Mouse (Mus musculus): ENCODE results near the gene Rbm24. TPM values are rescaled to one million over a fixed set of nuclear protein-coding genes. Genes with fewer than 3 reads are reported as not detected.

Gene Rbm24
- polyA plus RNA-seq, 1 experiment: 0.27 TPM

DNA sequence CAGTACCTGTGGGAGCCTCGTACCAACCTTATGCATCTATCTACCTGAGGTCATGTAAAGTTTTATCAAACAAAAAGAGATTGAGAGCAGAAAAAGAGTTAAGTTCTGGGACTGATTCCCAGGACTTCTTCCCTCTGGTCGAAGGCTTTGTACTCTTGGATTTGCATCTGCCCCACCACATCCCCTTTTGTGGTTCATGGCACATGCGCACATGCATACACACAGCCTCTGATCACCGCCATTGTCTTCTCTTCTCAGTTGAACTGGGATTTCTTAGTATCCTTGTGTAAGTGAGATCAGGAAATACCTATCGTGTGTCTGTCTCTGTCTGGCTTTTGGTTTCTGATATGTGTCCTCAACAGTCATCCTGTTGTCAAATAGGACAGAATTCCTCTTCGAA, 20.7 kb downstream of the Rbm24 start:
- no peaks in the 10 kb centered on the region for H3K79me3 ChIP-seq (ENCODE audit: low read depth)
- no peaks in the 10 kb centered on the region for H3K79me2 ChIP-seq (ENCODE audit: control insufficient read depth, insufficient read depth)
- no peaks in the 10 kb centered on the region for H3K27me3 ChIP-seq (ENCODE audit: control insufficient read depth, insufficient read depth, insufficient read length)
- TF ChIP-seq CEBPB (IDR thresholded peaks at IDR 0.05; ENCODE audit: low read depth) (no peak), CTCF (IDR thresholded peaks at IDR 0.05; ENCODE audit: control insufficient read depth, insufficient read depth, insufficient read length) (no peak), USF1 (IDR thresholded peaks at IDR 0.05; ENCODE audit: low read depth) (no peak), MAX (IDR thresholded peaks at IDR 0.05) (no peak), MYOD1 (IDR thresholded peaks at IDR 0.05; ENCODE audit: control insufficient read depth, insufficient read length, low read depth) (no peak), FOSL1 (IDR thresholded peaks at IDR 0.05; ENCODE audit: insufficient read depth, low read length, poor library complexity, severe bottlenecking) (no peak), MYOG (IDR thresholded peaks at IDR 0.05; ENCODE audit: control insufficient read depth, extremely low read depth, insufficient read length) (no peak)
- no peaks in the 10 kb centered on the region for H3K36me3 ChIP-seq (ENCODE audit: control insufficient read depth, insufficient read depth)
- H3ac ChIP-seq (ENCODE audit: control insufficient read depth, insufficient read length, low read depth): no peak overlapping the region
- no peak overlapping the region for H3K4me3 ChIP-seq (ENCODE audit: insufficient read depth, poor library complexity, severe bottlenecking)

DNA sequence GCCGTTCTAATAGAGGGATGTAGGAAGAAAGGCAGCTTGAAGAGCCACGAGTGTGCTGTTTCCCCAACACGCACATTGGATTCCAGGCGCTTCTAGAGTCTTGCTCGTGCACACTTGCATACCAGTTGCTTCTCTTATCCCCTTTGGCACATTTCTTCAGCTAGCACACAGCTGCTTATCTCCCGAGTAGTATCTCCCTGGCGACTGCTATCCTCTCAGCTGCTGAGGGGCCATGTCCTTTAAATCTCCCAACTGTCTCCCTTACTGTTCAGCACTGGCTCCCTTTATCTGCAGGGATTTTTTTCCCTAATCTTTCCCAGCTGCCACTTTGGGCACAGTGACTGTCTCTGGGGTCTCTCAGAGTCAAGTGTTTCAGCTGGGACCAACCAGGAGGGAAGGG, 25.8 kb downstream of the Rbm24 start:
- Histone ChIP-seq H3K27me3 (ENCODE audit: control insufficient read depth, insufficient read depth, insufficient read length) (no peaks in the 10 kb centered on the region), H3K79me2 (ENCODE audit: control insufficient read depth, insufficient read depth) (no peaks in the 10 kb centered on the region), H3ac (ENCODE audit: control insufficient read depth, insufficient read length, low read depth) (no peak overlapping the region), H3K79me3 (ENCODE audit: low read depth) (no peaks in the 10 kb centered on the region), H3K4me3 (ENCODE audit: insufficient read depth, poor library complexity, severe bottlenecking) (no peak overlapping the region), H3K36me3 (ENCODE audit: control insufficient read depth, insufficient read depth) (no peaks in the 10 kb centered on the region)
- no peak for TF ChIP-seq USF1 (IDR thresholded peaks at IDR 0.05; ENCODE audit: low read depth)
- TF ChIP-seq CTCF (IDR thresholded peaks at IDR 0.05; ENCODE audit: control insufficient read depth, insufficient read depth, insufficient read length): no peak
- no peak for TF ChIP-seq MYOD1 (IDR thresholded peaks at IDR 0.05; ENCODE audit: control insufficient read depth, insufficient read length, low read depth)
- TF ChIP-seq MAX (IDR thresholded peaks at IDR 0.05): no peak
- TF ChIP-seq CEBPB (IDR thresholded peaks at IDR 0.05; ENCODE audit: low read depth): no peak
- TF ChIP-seq MYOG (IDR thresholded peaks at IDR 0.05; ENCODE audit: control insufficient read depth, extremely low read depth, insufficient read length): no peak
- TF ChIP-seq FOSL1 (IDR thresholded peaks at IDR 0.05; ENCODE audit: insufficient read depth, low read length, poor library complexity, severe bottlenecking): no peak

DNA sequence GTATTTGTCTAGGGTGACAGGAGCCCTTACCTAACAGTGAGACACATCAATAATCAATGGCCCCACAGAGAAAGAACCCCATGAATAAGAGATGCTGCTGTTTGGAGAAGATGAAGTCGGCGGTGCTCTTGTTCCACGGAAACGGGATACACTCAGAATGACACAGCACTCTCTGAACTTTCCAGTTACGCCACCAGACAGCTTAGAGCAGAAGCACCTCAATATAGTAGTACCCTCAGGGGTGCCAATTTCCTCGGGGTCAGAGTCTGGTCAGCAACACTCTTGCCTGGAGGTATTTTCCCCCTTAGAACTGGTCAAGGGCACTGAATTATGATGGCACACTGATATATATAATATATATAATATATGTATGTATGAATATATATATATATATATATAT, 27.8 kb downstream of the Rbm24 start:
- no peak for TF ChIP-seq MYOD1 (IDR thresholded peaks at IDR 0.05; ENCODE audit: control insufficient read depth, insufficient read length, low read depth)
- TF ChIP-seq USF1 (IDR thresholded peaks at IDR 0.05; ENCODE audit: low read depth): no peak
- TF ChIP-seq CTCF (IDR thresholded peaks at IDR 0.05; ENCODE audit: control insufficient read depth, insufficient read depth, insufficient read length): no peak
- no peak for TF ChIP-seq CEBPB (IDR thresholded peaks at IDR 0.05; ENCODE audit: low read depth)
- TF ChIP-seq MYOG (IDR thresholded peaks at IDR 0.05; ENCODE audit: control insufficient read depth, extremely low read depth, insufficient read length): no peak
- no peak for TF ChIP-seq FOSL1 (IDR thresholded peaks at IDR 0.05; ENCODE audit: insufficient read depth, low read length, poor library complexity, severe bottlenecking)
- no peak for TF ChIP-seq MAX (IDR thresholded peaks at IDR 0.05)
- H3ac ChIP-seq (ENCODE audit: control insufficient read depth, insufficient read length, low read depth): no peak overlapping the region
- H3K27me3 ChIP-seq (ENCODE audit: control insufficient read depth, insufficient read depth, insufficient read length): no peaks in the 10 kb centered on the region
- H3K36me3 ChIP-seq (ENCODE audit: control insufficient read depth, insufficient read depth): no peaks in the 10 kb centered on the region
- no peak overlapping the region for H3K4me3 ChIP-seq (ENCODE audit: insufficient read depth, poor library complexity, severe bottlenecking)
- no peaks in the 10 kb centered on the region for H3K79me3 ChIP-seq (ENCODE audit: low read depth)
- H3K79me2 ChIP-seq (ENCODE audit: control insufficient read depth, insufficient read depth): no peaks in the 10 kb centered on the region

DNA sequence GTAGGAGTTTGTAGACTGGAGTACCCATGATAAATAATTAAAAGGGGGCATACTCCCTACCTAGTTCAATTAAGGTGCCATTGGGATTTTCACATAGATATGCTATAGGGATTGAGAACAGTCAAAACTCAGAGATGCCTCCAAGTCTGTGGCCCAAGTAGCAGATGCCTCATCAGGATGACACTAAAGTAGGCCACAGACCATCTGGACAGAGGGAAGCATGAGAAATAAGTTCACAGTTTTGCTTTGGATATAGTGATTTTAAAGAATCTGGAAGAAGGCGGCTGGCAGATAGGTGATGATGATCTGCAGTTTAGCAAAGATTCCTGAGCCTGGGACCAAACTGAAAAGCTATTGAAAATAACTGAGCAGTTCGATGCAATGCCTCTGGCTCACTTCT, 30.0 kb downstream of the Rbm24 start:
- H3ac ChIP-seq (ENCODE audit: control insufficient read depth, insufficient read length, low read depth): no peak overlapping the region
- no peak overlapping the region for H3K4me3 ChIP-seq (ENCODE audit: insufficient read depth, poor library complexity, severe bottlenecking)
- TF ChIP-seq CEBPB (IDR thresholded peaks at IDR 0.05; ENCODE audit: low read depth): no peak
- no peak for TF ChIP-seq CTCF (IDR thresholded peaks at IDR 0.05; ENCODE audit: control insufficient read depth, insufficient read depth, insufficient read length)
- no peak for TF ChIP-seq MYOD1 (IDR thresholded peaks at IDR 0.05; ENCODE audit: control insufficient read depth, insufficient read length, low read depth)
- TF ChIP-seq MAX (IDR thresholded peaks at IDR 0.05): no peak
- TF ChIP-seq MYOG (IDR thresholded peaks at IDR 0.05; ENCODE audit: control insufficient read depth, extremely low read depth, insufficient read length): no peak
- TF ChIP-seq FOSL1 (IDR thresholded peaks at IDR 0.05; ENCODE audit: insufficient read depth, low read length, poor library complexity, severe bottlenecking): no peak
- no peak for TF ChIP-seq USF1 (IDR thresholded peaks at IDR 0.05; ENCODE audit: low read depth)
- no peaks in the 10 kb centered on the region for H3K79me2 ChIP-seq (ENCODE audit: control insufficient read depth, insufficient read depth)
- no peaks in the 10 kb centered on the region for H3K27me3 ChIP-seq (ENCODE audit: control insufficient read depth, insufficient read depth, insufficient read length)
- no peaks in the 10 kb centered on the region for H3K36me3 ChIP-seq (ENCODE audit: control insufficient read depth, insufficient read depth)
- H3K79me3 ChIP-seq (ENCODE audit: low read depth): no peaks in the 10 kb centered on the region

DNA sequence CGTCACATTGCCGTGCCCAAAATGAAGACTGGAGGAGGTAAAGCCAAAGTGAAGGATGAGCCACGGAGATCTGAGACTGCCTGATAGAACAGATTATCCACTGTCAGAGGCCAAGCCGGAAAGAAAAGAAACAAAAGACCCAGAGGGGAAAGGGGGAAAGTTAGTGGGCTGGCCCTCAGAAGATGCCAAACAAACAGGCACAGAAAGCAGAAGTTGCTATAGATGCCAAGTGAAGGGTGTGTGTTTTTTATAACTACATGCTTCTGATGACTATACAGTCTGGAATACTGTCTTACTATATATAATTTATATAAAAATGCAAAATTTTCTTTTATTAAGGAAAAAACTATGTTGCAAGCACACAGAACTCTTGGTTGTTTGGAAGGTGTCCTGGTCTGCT, 31.7 kb downstream of the Rbm24 start:
- no peaks in the 10 kb centered on the region for H3K27me3 ChIP-seq (ENCODE audit: control insufficient read depth, insufficient read depth, insufficient read length)
- no peaks in the 10 kb centered on the region for H3K36me3 ChIP-seq (ENCODE audit: control insufficient read depth, insufficient read depth)
- no peak overlapping the region for H3K4me3 ChIP-seq (ENCODE audit: insufficient read depth, poor library complexity, severe bottlenecking)
- no peaks in the 10 kb centered on the region for H3K79me3 ChIP-seq (ENCODE audit: low read depth)
- no peak overlapping the region for H3ac ChIP-seq (ENCODE audit: control insufficient read depth, insufficient read length, low read depth)
- no peaks in the 10 kb centered on the region for H3K79me2 ChIP-seq (ENCODE audit: control insufficient read depth, insufficient read depth)
- TF ChIP-seq CEBPB (IDR thresholded peaks at IDR 0.05; ENCODE audit: low read depth): no peak
- no peak for TF ChIP-seq CTCF (IDR thresholded peaks at IDR 0.05; ENCODE audit: control insufficient read depth, insufficient read depth, insufficient read length)
- no peak for TF ChIP-seq FOSL1 (IDR thresholded peaks at IDR 0.05; ENCODE audit: insufficient read depth, low read length, poor library complexity, severe bottlenecking)
- no peak for TF ChIP-seq MAX (IDR thresholded peaks at IDR 0.05)
- TF ChIP-seq MYOD1 (IDR thresholded peaks at IDR 0.05; ENCODE audit: control insufficient read depth, insufficient read length, low read depth): no peak
- no peak for TF ChIP-seq MYOG (IDR thresholded peaks at IDR 0.05; ENCODE audit: control insufficient read depth, extremely low read depth, insufficient read length)
- no peak for TF ChIP-seq USF1 (IDR thresholded peaks at IDR 0.05; ENCODE audit: low read depth)

DNA sequence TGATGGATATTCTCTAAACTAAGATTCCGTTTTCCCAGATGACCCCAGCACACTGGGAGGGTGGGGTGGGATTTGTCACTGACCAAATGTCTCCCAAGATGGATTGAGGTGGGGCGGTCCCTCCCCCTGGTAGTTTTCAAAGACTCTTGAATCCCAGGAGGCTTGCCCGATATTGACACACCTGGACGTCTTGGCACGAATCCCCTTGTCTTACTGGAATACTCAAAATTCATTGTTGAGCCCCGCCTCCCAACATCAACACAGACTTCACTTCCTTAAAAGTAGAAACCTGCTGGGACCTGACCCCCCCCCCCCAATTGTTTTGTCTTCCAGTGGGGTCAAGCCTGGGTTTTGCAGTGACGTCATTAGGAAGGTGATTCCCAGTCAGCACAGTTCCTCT, 32.4 kb downstream of the Rbm24 start:
- no peaks in the 10 kb centered on the region for H3K79me3 ChIP-seq (ENCODE audit: low read depth)
- TF ChIP-seq MYOG (IDR thresholded peaks at IDR 0.05; ENCODE audit: control insufficient read depth, extremely low read depth, insufficient read length) (no peak), CEBPB (IDR thresholded peaks at IDR 0.05; ENCODE audit: low read depth) (no peak), MYOD1 (IDR thresholded peaks at IDR 0.05; ENCODE audit: control insufficient read depth, insufficient read length, low read depth) (no peak), FOSL1 (IDR thresholded peaks at IDR 0.05; ENCODE audit: insufficient read depth, low read length, poor library complexity, severe bottlenecking) (no peak), MAX (IDR thresholded peaks at IDR 0.05) (no peak)
- H3K36me3 ChIP-seq (ENCODE audit: control insufficient read depth, insufficient read depth): no peaks in the 10 kb centered on the region
- H3K27me3 ChIP-seq (ENCODE audit: control insufficient read depth, insufficient read depth, insufficient read length): no peaks in the 10 kb centered on the region
- no peak overlapping the region for H3ac ChIP-seq (ENCODE audit: control insufficient read depth, insufficient read length, low read depth)
- no peak overlapping the region for H3K4me3 ChIP-seq (ENCODE audit: insufficient read depth, poor library complexity, severe bottlenecking)
- H3K79me2 ChIP-seq (ENCODE audit: control insufficient read depth, insufficient read depth): no peaks in the 10 kb centered on the region
